Mouse (Mus musculus) embryonic fibroblast, embryonic 13.5 days (primary cell): ENCODE measurements around the gene Wdr60.

Experiments
- CTCF ChIP-seq: IDR thresholded peaks from 2 replicates; pipeline ENCODE4 v1.5.1; 2011; ENCODE audit warnings: mild to moderate bottlenecking, control low read depth, low read length, moderate library complexity, borderline replicate concordance; ENCODE audit not compliant: insufficient read depth
- POLR2A ChIP-seq: IDR thresholded peaks from 2 replicates; pipeline ENCODE4 v1.6.1; 2011; ENCODE audit warnings: low read depth, mild to moderate bottlenecking, control low read depth, low read length, moderate library complexity

DNA sequence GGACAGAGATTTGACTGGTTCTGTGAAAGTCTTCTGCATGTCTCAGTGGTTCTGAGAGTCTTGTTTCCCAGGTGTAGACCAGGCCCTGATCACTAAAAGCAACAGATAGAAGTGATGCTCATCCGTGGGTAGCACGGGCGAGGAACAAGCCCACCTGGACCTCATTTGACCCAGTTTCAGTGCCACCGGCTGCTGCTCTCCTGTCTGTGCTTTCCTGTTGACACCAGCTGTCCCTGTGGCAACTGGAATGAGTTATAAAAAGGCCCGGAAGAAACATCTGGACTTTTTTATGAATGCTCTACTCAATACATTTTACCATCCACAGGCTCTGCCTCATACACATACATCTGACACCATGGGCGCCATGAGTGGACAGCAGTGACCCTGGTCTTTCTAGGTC lies 64.0 kb downstream of the Wdr60 start:
- TF ChIP-seq CTCF = no peak
- no peak for TF ChIP-seq POLR2A
